Comparison of ENCODE assay signal across 12 mouse cellular contexts in the genomic region with DNA sequence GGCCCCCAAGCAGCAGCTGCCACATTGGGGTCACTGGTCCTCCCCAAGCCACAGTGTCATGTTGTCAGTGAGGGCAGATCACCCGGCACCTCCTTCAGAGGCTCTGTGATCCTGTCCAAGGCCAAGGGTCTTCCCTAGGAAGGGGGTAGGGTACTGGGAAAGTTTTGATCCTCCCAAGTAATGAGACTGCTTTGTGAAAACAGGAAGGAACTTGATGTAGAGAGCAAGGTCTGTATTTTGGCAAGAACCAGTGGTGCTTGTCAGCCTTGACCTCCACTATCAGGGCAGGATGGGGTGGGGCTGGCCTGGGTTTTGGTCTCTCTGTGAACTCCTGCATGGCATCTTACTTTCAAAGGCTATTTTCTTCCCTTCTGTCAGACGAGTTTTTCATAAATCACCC. TPM values are rescaled to one million over a fixed set of nuclear protein-coding genes. Genes with fewer than 3 reads are reported as not detected.
A peak's percentile ranks its signal among the peaks of the same experiment; 100 is the strongest.
DNase-seq lines count a peak whose midpoint lies in the region; ATAC-seq and TF ChIP-seq lines count a peak whose summit lies in the region.
"Had no signal": no experiment of that assay in that cellular context is flagged by ENCODE, and none has a peak within 500 bp of the region (broad histone marks: within the 10 kb centered on the region; RNA-seq: fewer than 3 reads in every experiment).

No protein-coding gene starts in this region.

- H3K79me2 ChIP-seq in heart, adult 2 months (replicated peaks; ENCODE audit: control insufficient read depth, insufficient read depth, low read length), result no peaks in the 10 kb centered on the region

- DNase-seq in heart, postnatal 0 days (ENCODE audit: low spot score), result no peak
- DNase-seq in heart, adult 2 months, result no peak
- DNase-seq in stomach, postnatal 0 days (ENCODE audit: low spot score), result no peak
- DNase-seq in kidney, adult 9 months, result peak; percentile 61
- DNase-seq in testis, postnatal 14 days (ENCODE audit: low spot score), result peak; percentile 58
- no peak for DNase-seq in frontal cortex, postnatal 10 days (ENCODE audit: low spot score in 2 of 2)
- no peak for DNase-seq in spleen, postnatal 10 days (ENCODE audit: low spot score in 2 of 2)
- DNase-seq: cerebellum, postnatal 14 days; gastrocnemius, postnatal 36 days had no signal

- 20% methylated on average over 2 of the region's 2 CpGs for WGBS in heart, postnatal 0 days
- WGBS in heart, adult 2 months, result 34% methylated on average over 2 of the region's 2 CpGs
- 35% methylated on average over 2 of the region's 2 CpGs for WGBS in stomach, embryonic 16.5 days
- WGBS in stomach, postnatal 0 days, result 41% methylated on average over 2 of the region's 2 CpGs

- TF ChIP-seq POLR2A in heart, adult 2 months (IDR thresholded peaks at IDR 0.05; ENCODE audit: insufficient read depth, low read depth, low read length), result no peak

- 0 out of 2 replicates have a peak overlapping the region, but pooled peaks have one; percentile 46 for H3K27ac ChIP-seq in heart, postnatal 0 days (ENCODE audit: low read depth)
- no peak overlapping the region for H3K27ac ChIP-seq in heart, adult 2 months
- H3K27ac ChIP-seq in stomach, embryonic 16.5 days (ENCODE audit: low read length), result no peak overlapping the region
- no peak overlapping the region for H3K27ac ChIP-seq in stomach, postnatal 0 days (replicated peaks)
- H3K27ac ChIP-seq: forebrain, embryonic 13.5 days had no signal

- no peaks in the 10 kb centered on the region for H3K27me3 ChIP-seq in heart, postnatal 0 days (ENCODE audit: control insufficient read depth, insufficient read depth, low read length)
- H3K27me3 ChIP-seq in heart, adult 2 months (ENCODE audit: control insufficient read depth, insufficient read depth, low read length), result no peaks in the 10 kb centered on the region
- no peaks in the 10 kb centered on the region for H3K27me3 ChIP-seq in stomach, embryonic 16.5 days (ENCODE audit: control insufficient read depth, insufficient read depth, low read length)
- H3K27me3 ChIP-seq in stomach, postnatal 0 days (ENCODE audit: control insufficient read depth, insufficient read depth, low read length), result no peaks in the 10 kb centered on the region
- H3K27me3 ChIP-seq: forebrain, embryonic 13.5 days had no signal

- no peak overlapping the region for H3K4me2 ChIP-seq in heart, postnatal 0 days (ENCODE audit: low read depth, low read length)
- H3K4me2 ChIP-seq in stomach, embryonic 16.5 days (ENCODE audit: low read depth, low read length), result no peak overlapping the region
- no peak overlapping the region for H3K4me2 ChIP-seq in stomach, postnatal 0 days (replicated peaks; ENCODE audit: low read depth)
- H3K4me2 ChIP-seq: forebrain, embryonic 13.5 days had no signal

- H3K9ac ChIP-seq in heart, postnatal 0 days (replicated peaks; ENCODE audit: low read depth, low read length), result no peak overlapping the region
- H3K9ac ChIP-seq in heart, adult 2 months (ENCODE audit: low read depth, low read length), result no peak overlapping the region
- H3K9ac ChIP-seq in stomach, embryonic 16.5 days (ENCODE audit: low read length), result no peak overlapping the region
- H3K9ac ChIP-seq in stomach, postnatal 0 days (ENCODE audit: low read length), result no peak overlapping the region
- H3K9ac ChIP-seq: forebrain, embryonic 13.5 days had no signal

- H3K9me3 ChIP-seq in heart, postnatal 0 days (replicated peaks; ENCODE audit: control insufficient read depth, low read length), result no peaks in the 10 kb centered on the region
- no peaks in the 10 kb centered on the region for H3K9me3 ChIP-seq in stomach, embryonic 16.5 days (replicated peaks; ENCODE audit: control insufficient read depth, low read length)
- H3K9me3 ChIP-seq in stomach, postnatal 0 days (ENCODE audit: control insufficient read depth, low read length), result no peaks in the 10 kb centered on the region
- H3K9me3 ChIP-seq: forebrain, embryonic 13.5 days had no signal

- no peak for TF ChIP-seq EP300 in heart, postnatal 0 days (IDR thresholded peaks at IDR 0.05; ENCODE audit: low read depth)
- TF ChIP-seq EP300 in heart, adult 2 months (IDR thresholded peaks at IDR 0.05; ENCODE audit: insufficient read depth, low read depth, low read length), result no peak
- no peak for TF ChIP-seq EP300 in stomach, postnatal 0 days (optimal IDR thresholded peaks at IDR 0.05)

- peaks cover 7% of the 10 kb centered on the region for H3K4me1 ChIP-seq in heart, postnatal 0 days (ENCODE audit: control insufficient read depth, insufficient read depth)
- peaks cover 4% of the 10 kb centered on the region for H3K4me1 ChIP-seq in heart, adult 2 months (ENCODE audit: control insufficient read depth, insufficient read depth, low read length)
- H3K4me1 ChIP-seq in stomach, embryonic 16.5 days (ENCODE audit: control insufficient read depth, insufficient read depth, low read length), result peaks cover 4% of the 10 kb centered on the region; the same call in 1 of the 2 replicates
- no peaks in the 10 kb centered on the region for H3K4me1 ChIP-seq in stomach, postnatal 0 days (replicated peaks; ENCODE audit: control insufficient read depth, insufficient read depth)
- H3K4me1 ChIP-seq: forebrain, embryonic 13.5 days had no signal

- ATAC-seq in heart, postnatal 0 days (ENCODE audit: insufficient read depth, low read depth), result peak; percentile 64
- ATAC-seq in stomach, embryonic 16.5 days (ENCODE audit: insufficient read depth, low FRiP score), result 0 out of 2 replicates have a peak, but pooled peaks have one; percentile 23
- no peak for ATAC-seq in stomach, postnatal 0 days (ENCODE audit: low FRiP score, low TSS enrichment)
- ATAC-seq: forebrain, embryonic 13.5 days had no signal

- no peak for TF ChIP-seq CTCF in heart, postnatal 0 days (IDR thresholded peaks at IDR 0.05; ENCODE audit: low read depth)
- TF ChIP-seq CTCF in heart, adult 2 months (IDR thresholded peaks at IDR 0.05), result no peak
- no peak for TF ChIP-seq CTCF in stomach, postnatal 0 days (IDR thresholded peaks at IDR 0.05; ENCODE audit: low read depth)

- no peak overlapping the region for H3K4me3 ChIP-seq in heart, postnatal 0 days (ENCODE audit: low read depth, low read length)
- H3K4me3 ChIP-seq in heart, adult 2 months, result no peak overlapping the region
- no peak overlapping the region for H3K4me3 ChIP-seq in stomach, embryonic 16.5 days (replicated peaks; ENCODE audit: low read length)
- H3K4me3 ChIP-seq in stomach, postnatal 0 days (ENCODE audit: low read depth, low read length), result no peak overlapping the region
- H3K4me3 ChIP-seq: forebrain, embryonic 13.5 days; myocyte had no signal

- intact Hi-C loops in heart, adult 2 months (cut with DNase I), result no loop called here

- no peaks in the 10 kb centered on the region for H3K36me3 ChIP-seq in heart, postnatal 0 days (replicated peaks; ENCODE audit: control insufficient read depth, insufficient read depth, low read length)
- H3K36me3 ChIP-seq in heart, adult 2 months (ENCODE audit: control insufficient read depth, insufficient read depth, low read length), result no peaks in the 10 kb centered on the region
- no peaks in the 10 kb centered on the region for H3K36me3 ChIP-seq in stomach, embryonic 16.5 days (ENCODE audit: control insufficient read depth, insufficient read depth, low read length)
- no peaks in the 10 kb centered on the region for H3K36me3 ChIP-seq in stomach, postnatal 0 days (ENCODE audit: control insufficient read depth, insufficient read depth, low read length)

RNA-seq across cellular contexts. Expression of a gene that starts 10.5 kb away (rescaled TPM):
- 53.2 and 81.5 TPM in 2 replicates for total RNA-seq in heart, postnatal 0 days (2014; rRNA removed; ENCODE audit: low replicate concordance)
- 25.6 and 27.9 TPM in 2 replicates for polyA plus RNA-seq in heart, postnatal 0 days (2015; fragmentation: Nextera tagmentation; extraction: Ambion mirVana)
- 10 to 100 TPM; 19.1 to 21.1 TPM for total RNA-seq in heart, adult 2 months (2021)
- polyA plus RNA-seq in heart, adult 2 months (2012; rRNA removed), result 31.3 TPM in 2 replicates
- 38.5 and 44.6 TPM in 2 replicates for polyA plus RNA-seq in stomach, embryonic 16.5 days (2015; fragmentation: Nextera tagmentation; extraction: Ambion mirVana)
- 22.6 and 27.4 TPM in 2 replicates for polyA plus RNA-seq in stomach, postnatal 0 days (2015; fragmentation: Nextera tagmentation; extraction: Ambion mirVana)

Comparison
In these comparisons a context has a peak if more than half of its experiments do, and no peak if none do; other contexts are left out.
1. DNase-seq: peak in kidney, adult 9 months (single experiment) and testis, postnatal 14 days (single experiment); none in heart, postnatal 0 days (single experiment), heart, adult 2 months (0 of 2), stomach, postnatal 0 days (single experiment), frontal cortex, postnatal 10 days (0 of 2) and spleen, postnatal 10 days (0 of 2).